Mouse (Mus musculus): ENCODE results near the gene Rnf212b. TPM values are rescaled to one million over a fixed set of nuclear protein-coding genes. Genes with fewer than 3 reads are reported as not detected.

Rnf212b gene
- polyA plus RNA-seq, 1 experiment, result not detected

- Histone ChIP-seq H3K4me3 (replicated peaks; ENCODE audit: insufficient read depth, low read depth, low read length) (no peak overlapping the region), H3K27ac (ENCODE audit: insufficient read depth, low read length) (no peak overlapping the region), H3K27me3 (ENCODE audit: control insufficient read depth, insufficient read depth, low read length) (no peaks in the 10 kb centered on the region), H3K4me1 (ENCODE audit: control insufficient read depth, insufficient read depth, low read length) (no peaks in the 10 kb centered on the region)
- no peak for DNase-seq
- 64% methylated on average over 4 of the region's 4 CpGs for WGBS
- TF ChIP-seq CTCF (IDR thresholded peaks at IDR 0.05; ENCODE audit: borderline replicate concordance, insufficient read depth, low read depth, low read length) (peak; percentile 35; the same call in 1 of the 2 replicates), POLR2A (IDR thresholded peaks at IDR 0.05; ENCODE audit: borderline replicate concordance, insufficient read depth, low read length) (no peak)
Observed at GRCm38 (mm10) chr14:54787226-54787625, 26.7 kb upstream of the Rnf212b start.

- 98% methylated on average over 5 of the region's 5 CpGs for WGBS
- TF ChIP-seq POLR2A (IDR thresholded peaks at IDR 0.05; ENCODE audit: borderline replicate concordance, insufficient read depth, low read length) (no peak), CTCF (IDR thresholded peaks at IDR 0.05; ENCODE audit: borderline replicate concordance, insufficient read depth, low read depth, low read length) (no peak)
- Histone ChIP-seq H3K4me1 (ENCODE audit: control insufficient read depth, insufficient read depth, low read length) (no peaks in the 10 kb centered on the region), H3K27ac (ENCODE audit: insufficient read depth, low read length) (no peak overlapping the region), H3K4me3 (replicated peaks; ENCODE audit: insufficient read depth, low read depth, low read length) (no peak overlapping the region), H3K27me3 (ENCODE audit: control insufficient read depth, insufficient read depth, low read length) (no peaks in the 10 kb centered on the region)
- no peak for DNase-seq
Observed at GRCm38 (mm10) chr14:54788231-54788630, 25.7 kb upstream of the Rnf212b start.

GRCm38 (mm10) chr14:54792166-54792565 lies 21.8 kb upstream of the Rnf212b start:
- WGBS, result 81% methylated on average over 6 of the region's 6 CpGs
- H3K4me3 ChIP-seq (replicated peaks; ENCODE audit: insufficient read depth, low read depth, low read length), result no peak overlapping the region
- TF ChIP-seq POLR2A (IDR thresholded peaks at IDR 0.05; ENCODE audit: borderline replicate concordance, insufficient read depth, low read length) (no peak), CTCF (IDR thresholded peaks at IDR 0.05; ENCODE audit: borderline replicate concordance, insufficient read depth, low read depth, low read length) (no peak)
- no peaks in the 10 kb centered on the region for H3K27me3 ChIP-seq (ENCODE audit: control insufficient read depth, insufficient read depth, low read length)
- H3K27ac ChIP-seq (ENCODE audit: insufficient read depth, low read length), result no peak overlapping the region
- no peaks in the 10 kb centered on the region for H3K4me1 ChIP-seq (ENCODE audit: control insufficient read depth, insufficient read depth, low read length)
- no peak for DNase-seq

- Histone ChIP-seq H3K27ac (ENCODE audit: insufficient read depth, low read length) (no peak overlapping the region), H3K27me3 (ENCODE audit: control insufficient read depth, insufficient read depth, low read length) (no peaks in the 10 kb centered on the region), H3K4me1 (ENCODE audit: control insufficient read depth, insufficient read depth, low read length) (no peaks in the 10 kb centered on the region), H3K4me3 (replicated peaks; ENCODE audit: insufficient read depth, low read depth, low read length) (no peak overlapping the region)
- TF ChIP-seq CTCF (IDR thresholded peaks at IDR 0.05; ENCODE audit: borderline replicate concordance, insufficient read depth, low read depth, low read length) (no peak), POLR2A (IDR thresholded peaks at IDR 0.05; ENCODE audit: borderline replicate concordance, insufficient read depth, low read length) (no peak)
- 72% methylated on average over 1 of the region's 1 CpGs for WGBS
- DNase-seq, result no peak
Observed at GRCm38 (mm10) chr14:54793351-54793750, 20.6 kb upstream of the Rnf212b start.

- no peaks in the 10 kb centered on the region for H3K27me3 ChIP-seq (ENCODE audit: control insufficient read depth, insufficient read depth, low read length)
- DNase-seq, result no peak
- WGBS, result 80% methylated on average over 8 of the region's 8 CpGs
- TF ChIP-seq CTCF (IDR thresholded peaks at IDR 0.05; ENCODE audit: borderline replicate concordance, insufficient read depth, low read depth, low read length), result no peak
- TF ChIP-seq POLR2A (IDR thresholded peaks at IDR 0.05; ENCODE audit: borderline replicate concordance, insufficient read depth, low read length), result no peak
- H3K4me1 ChIP-seq (ENCODE audit: control insufficient read depth, insufficient read depth, low read length), result no peaks in the 10 kb centered on the region
- no peak overlapping the region for H3K4me3 ChIP-seq (replicated peaks; ENCODE audit: insufficient read depth, low read depth, low read length)
- no peak overlapping the region for H3K27ac ChIP-seq (ENCODE audit: insufficient read depth, low read length)
Observed at GRCm38 (mm10) chr14:54793894-54794830, 19.8 kb upstream of the Rnf212b start.

GRCm38 (mm10) chr14:54795901-54796300 lies 18.0 kb upstream of the Rnf212b start:
- H3K27ac ChIP-seq (ENCODE audit: insufficient read depth, low read length), result no peak overlapping the region
- TF ChIP-seq POLR2A (IDR thresholded peaks at IDR 0.05; ENCODE audit: borderline replicate concordance, insufficient read depth, low read length) (no peak), CTCF (IDR thresholded peaks at IDR 0.05; ENCODE audit: borderline replicate concordance, insufficient read depth, low read depth, low read length) (no peak)
- no peaks in the 10 kb centered on the region for H3K4me1 ChIP-seq (ENCODE audit: control insufficient read depth, insufficient read depth, low read length)
- H3K4me3 ChIP-seq (replicated peaks; ENCODE audit: insufficient read depth, low read depth, low read length), result no peak overlapping the region
- 82% methylated on average over 1 of the region's 1 CpGs for WGBS
- no peak for DNase-seq
- no peaks in the 10 kb centered on the region for H3K27me3 ChIP-seq (ENCODE audit: control insufficient read depth, insufficient read depth, low read length)

GRCm38 (mm10) chr14:54796760-54797159 lies 17.2 kb upstream of the Rnf212b start:
- no peak overlapping the region for H3K4me3 ChIP-seq (replicated peaks; ENCODE audit: insufficient read depth, low read depth, low read length)
- no peaks in the 10 kb centered on the region for H3K27me3 ChIP-seq (ENCODE audit: control insufficient read depth, insufficient read depth, low read length)
- no peak for DNase-seq
- no peak for TF ChIP-seq POLR2A (IDR thresholded peaks at IDR 0.05; ENCODE audit: borderline replicate concordance, insufficient read depth, low read length)
- TF ChIP-seq CTCF (IDR thresholded peaks at IDR 0.05; ENCODE audit: borderline replicate concordance, insufficient read depth, low read depth, low read length), result no peak
- no peaks in the 10 kb centered on the region for H3K4me1 ChIP-seq (ENCODE audit: control insufficient read depth, insufficient read depth, low read length)
- H3K27ac ChIP-seq (ENCODE audit: insufficient read depth, low read length), result no peak overlapping the region
- WGBS, result 93% methylated on average over 15 of the region's 15 CpGs

GRCm38 (mm10) chr14:54799686-54800085 lies 14.3 kb upstream of the Rnf212b start:
- no peak overlapping the region for H3K4me3 ChIP-seq (replicated peaks; ENCODE audit: insufficient read depth, low read depth, low read length)
- no peaks in the 10 kb centered on the region for H3K27me3 ChIP-seq (ENCODE audit: control insufficient read depth, insufficient read depth, low read length)
- TF ChIP-seq POLR2A (IDR thresholded peaks at IDR 0.05; ENCODE audit: borderline replicate concordance, insufficient read depth, low read length) (no peak), CTCF (IDR thresholded peaks at IDR 0.05; ENCODE audit: borderline replicate concordance, insufficient read depth, low read depth, low read length) (peak; percentile 11; the same call in 1 of the 2 replicates)
- no peak overlapping the region for H3K27ac ChIP-seq (ENCODE audit: insufficient read depth, low read length)
- WGBS, result 59% methylated on average over 10 of the region's 10 CpGs
- no peak for DNase-seq
- H3K4me1 ChIP-seq (ENCODE audit: control insufficient read depth, insufficient read depth, low read length), result no peaks in the 10 kb centered on the region
